Mouse (Mus musculus) testis, postnatal 14 days (tissue): ENCODE measurements around the gene Usp18.

Source experiments
- DNase-seq: peaks from one replicate; pipeline ENCODE4 v3.0.0; 2021; ENCODE audit warnings: low spot score

Gene Usp18

GRCm38 (mm10) chr6:121303466-121304220 lies 57.9 kb downstream of the Usp18 start:
- no peak for DNase-seq

- no peak for DNase-seq
Measured at GRCm38 (mm10) chr6:121304630-121305029, 58.9 kb downstream of the Usp18 start.

GRCm38 (mm10) chr6:121305571-121305970 lies 59.9 kb downstream of the Usp18 start:
- DNase-seq = no peak

GRCm38 (mm10) chr6:121310984-121311383 lies 65.3 kb downstream of the Usp18 start:
- no peak for DNase-seq

GRCm38 (mm10) chr6:121319099-121319498 lies 73.4 kb downstream of the Usp18 start:
- DNase-seq = no peak
